Mouse (Mus musculus): Measurements from ENCODE around the gene Cers3. TPM values are rescaled to one million over a fixed set of nuclear protein-coding genes. Genes with fewer than 3 reads are reported as not detected.

Cers3 gene
- polyA plus RNA-seq, 1 experiment from 2014 or later = 0.26 TPM

- Histone ChIP-seq H3K9me3 (replicated peaks; ENCODE audit: control insufficient read depth, low read length, poor library complexity, severe bottlenecking) (no peaks in the 10 kb centered on the region), H3K4me2 (ENCODE audit: low read length) (no peak overlapping the region), H3K27ac (ENCODE audit: low read length) (no peak overlapping the region), H3K27me3 (ENCODE audit: control insufficient read depth, insufficient read depth, low read depth, low read length) (no peaks in the 10 kb centered on the region), H3K36me3 (ENCODE audit: control insufficient read depth, insufficient read depth, low read length) (no peaks in the 10 kb centered on the region), H3K4me3 (ENCODE audit: low read depth, low read length) (no peak overlapping the region), H3K9ac (ENCODE audit: low read depth, low read length) (no peak overlapping the region), H3K4me1 (ENCODE audit: control insufficient read depth, insufficient read depth, low read length) (no peaks in the 10 kb centered on the region)
- ATAC-seq = no peak
- WGBS = 95% methylated on average over 3 of the region's 3 CpGs
These were observed 47.7 kb downstream of the Cers3 start for GRCm38 (mm10) chr7:66791022-66791421.

- Histone ChIP-seq H3K27me3 (ENCODE audit: control insufficient read depth, insufficient read depth, low read depth, low read length) (no peaks in the 10 kb centered on the region), H3K4me2 (ENCODE audit: low read length) (no peak overlapping the region), H3K36me3 (ENCODE audit: control insufficient read depth, insufficient read depth, low read length) (no peaks in the 10 kb centered on the region), H3K9ac (ENCODE audit: low read depth, low read length) (no peak overlapping the region), H3K4me3 (ENCODE audit: low read depth, low read length) (no peak overlapping the region), H3K4me1 (ENCODE audit: control insufficient read depth, insufficient read depth, low read length) (no peaks in the 10 kb centered on the region), H3K27ac (ENCODE audit: low read length) (no peak overlapping the region), H3K9me3 (replicated peaks; ENCODE audit: control insufficient read depth, low read length, poor library complexity, severe bottlenecking) (no peaks in the 10 kb centered on the region)
- no peak for ATAC-seq
- 66% methylated on average over 1 of the region's 1 CpGs for WGBS
These were observed 53.6 kb downstream of the Cers3 start for GRCm38 (mm10) chr7:66796909-66797308.

DNA sequence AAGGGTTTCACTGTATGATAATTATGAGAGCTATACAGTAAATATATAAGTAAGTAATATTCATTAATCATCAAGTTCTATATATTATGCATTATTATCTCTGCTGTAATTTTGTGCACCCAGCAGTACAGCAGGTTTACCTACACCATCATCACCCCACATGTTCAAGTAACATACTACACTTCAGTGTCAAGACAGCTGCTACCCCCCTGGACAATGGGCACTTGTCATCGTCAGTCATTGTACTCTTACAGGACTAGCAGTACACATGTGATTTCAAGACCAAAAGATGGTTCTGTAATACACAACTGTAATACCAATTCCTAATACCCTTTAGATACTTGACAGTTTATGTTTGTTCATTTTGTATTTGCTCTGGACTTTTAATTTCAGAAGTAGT is 54.0 kb downstream of the Cers3 start:
- Histone ChIP-seq H3K27ac (ENCODE audit: low read length) (no peak overlapping the region), H3K9ac (ENCODE audit: low read depth, low read length) (no peak overlapping the region), H3K27me3 (ENCODE audit: control insufficient read depth, insufficient read depth, low read depth, low read length) (no peaks in the 10 kb centered on the region), H3K9me3 (replicated peaks; ENCODE audit: control insufficient read depth, low read length, poor library complexity, severe bottlenecking) (no peaks in the 10 kb centered on the region), H3K36me3 (ENCODE audit: control insufficient read depth, insufficient read depth, low read length) (no peaks in the 10 kb centered on the region), H3K4me1 (ENCODE audit: control insufficient read depth, insufficient read depth, low read length) (no peaks in the 10 kb centered on the region), H3K4me3 (ENCODE audit: low read depth, low read length) (no peak overlapping the region), H3K4me2 (ENCODE audit: low read length) (no peak overlapping the region)
- 79% methylated on average over 1 of the region's 1 CpGs for WGBS
- ATAC-seq = no peak

DNA sequence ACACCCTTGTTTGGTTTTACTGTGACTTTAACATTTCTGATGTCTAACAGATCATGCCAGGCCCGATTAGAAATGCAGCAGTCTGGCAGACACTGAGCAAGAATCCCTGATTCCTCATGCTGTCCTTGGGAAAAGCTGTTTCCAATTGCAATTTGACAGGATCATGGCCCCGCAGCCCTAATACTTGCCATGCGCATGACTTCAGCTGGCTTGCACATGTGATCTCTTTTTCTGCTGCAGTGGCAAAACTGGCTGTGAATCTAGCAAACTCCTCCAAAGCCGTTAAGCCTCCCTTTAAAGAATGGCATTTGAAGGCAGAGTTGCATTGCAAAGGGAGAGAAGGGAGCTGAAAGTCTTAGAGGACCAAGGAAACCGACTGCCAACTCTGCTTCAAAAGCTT is 55.5 kb downstream of the Cers3 start:
- 19% methylated on average over 5 of the region's 5 CpGs for WGBS
- ATAC-seq = no peak
- no peaks in the 10 kb centered on the region for H3K36me3 ChIP-seq (ENCODE audit: control insufficient read depth, insufficient read depth, low read length)

GRCm38 (mm10) chr7:66800784-66801183 is 57.5 kb downstream of the Cers3 start:
- Histone ChIP-seq H3K27me3 (ENCODE audit: control insufficient read depth, insufficient read depth, low read depth, low read length) (no peaks in the 10 kb centered on the region), H3K4me3 (ENCODE audit: low read depth, low read length) (no peak overlapping the region), H3K4me1 (ENCODE audit: control insufficient read depth, insufficient read depth, low read length) (no peaks in the 10 kb centered on the region), H3K4me2 (ENCODE audit: low read length) (no peak overlapping the region), H3K9ac (ENCODE audit: low read depth, low read length) (no peak overlapping the region), H3K36me3 (ENCODE audit: control insufficient read depth, insufficient read depth, low read length) (no peaks in the 10 kb centered on the region), H3K9me3 (replicated peaks; ENCODE audit: control insufficient read depth, low read length, poor library complexity, severe bottlenecking) (no peaks in the 10 kb centered on the region), H3K27ac (ENCODE audit: low read length) (no peak overlapping the region)
- no peak for ATAC-seq
- 70% methylated on average over 5 of the region's 5 CpGs for WGBS

More for the DNA sequence above, 55.5 kb downstream of the Cers3 start:
- H3K27ac ChIP-seq (ENCODE audit: low read length) = peak overlapping the region; percentile 23; the same call in 1 of the 2 replicates
- no peaks in the 10 kb centered on the region for H3K27me3 ChIP-seq (ENCODE audit: control insufficient read depth, insufficient read depth, low read depth, low read length)
- H3K9ac ChIP-seq (ENCODE audit: low read depth, low read length) = no peak overlapping the region
- H3K4me2 ChIP-seq (ENCODE audit: low read length) = no peak overlapping the region
- H3K4me3 ChIP-seq (ENCODE audit: low read depth, low read length) = no peak overlapping the region
- no peaks in the 10 kb centered on the region for H3K9me3 ChIP-seq (replicated peaks; ENCODE audit: control insufficient read depth, low read length, poor library complexity, severe bottlenecking)
- H3K4me1 ChIP-seq (ENCODE audit: control insufficient read depth, insufficient read depth, low read length) = no peaks in the 10 kb centered on the region

DNA sequence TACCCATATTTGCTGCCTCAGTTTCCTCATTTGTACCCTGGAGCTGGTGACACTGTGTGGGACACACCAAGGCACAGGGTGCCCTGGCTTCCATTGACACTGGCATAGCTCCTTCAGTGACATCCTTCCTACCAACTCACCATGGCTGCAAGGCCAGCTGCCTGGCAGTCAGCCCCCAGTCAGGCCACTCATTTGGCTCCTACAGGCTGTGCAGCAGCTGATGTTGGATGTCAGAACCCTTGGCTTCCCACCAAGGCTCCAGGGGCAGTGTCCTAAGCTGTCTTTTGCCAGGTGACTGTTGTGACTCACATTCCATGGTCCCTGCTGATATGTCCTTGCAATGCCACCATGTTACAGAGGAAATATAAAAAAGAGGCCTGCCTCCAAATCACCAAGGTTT is 58.5 kb downstream of the Cers3 start:
- H3K36me3 ChIP-seq (ENCODE audit: control insufficient read depth, insufficient read depth, low read length) = no peaks in the 10 kb centered on the region
- no peak overlapping the region for H3K4me3 ChIP-seq (ENCODE audit: low read depth, low read length)
- no peak for ATAC-seq
- H3K27ac ChIP-seq (ENCODE audit: low read length) = no peak overlapping the region
- H3K9me3 ChIP-seq (replicated peaks; ENCODE audit: control insufficient read depth, low read length, poor library complexity, severe bottlenecking) = no peaks in the 10 kb centered on the region
- no peak overlapping the region for H3K4me2 ChIP-seq (ENCODE audit: low read length)
- H3K27me3 ChIP-seq (ENCODE audit: control insufficient read depth, insufficient read depth, low read depth, low read length) = no peaks in the 10 kb centered on the region
- H3K4me1 ChIP-seq (ENCODE audit: control insufficient read depth, insufficient read depth, low read length) = no peaks in the 10 kb centered on the region
- H3K9ac ChIP-seq (ENCODE audit: low read depth, low read length) = no peak overlapping the region

- Histone ChIP-seq H3K4me1 (ENCODE audit: control insufficient read depth, insufficient read depth, low read length) (no peaks in the 10 kb centered on the region), H3K9me3 (replicated peaks; ENCODE audit: control insufficient read depth, low read length, poor library complexity, severe bottlenecking) (no peaks in the 10 kb centered on the region), H3K27ac (ENCODE audit: low read length) (no peak overlapping the region), H3K36me3 (ENCODE audit: control insufficient read depth, insufficient read depth, low read length) (no peaks in the 10 kb centered on the region), H3K4me2 (ENCODE audit: low read length) (no peak overlapping the region), H3K4me3 (ENCODE audit: low read depth, low read length) (no peak overlapping the region), H3K9ac (ENCODE audit: low read depth, low read length) (no peak overlapping the region), H3K27me3 (ENCODE audit: control insufficient read depth, insufficient read depth, low read depth, low read length) (no peaks in the 10 kb centered on the region)
- WGBS = 44% methylated on average over 5 of the region's 5 CpGs
- no peak for ATAC-seq
These were observed 60.5 kb downstream of the Cers3 start for GRCm38 (mm10) chr7:66803798-66804197.

- 72% methylated on average over 3 of the region's 3 CpGs for WGBS
- H3K27ac ChIP-seq (ENCODE audit: low read length) = no peak overlapping the region
- no peaks in the 10 kb centered on the region for H3K36me3 ChIP-seq (ENCODE audit: control insufficient read depth, insufficient read depth, low read length)
- no peak overlapping the region for H3K4me3 ChIP-seq (ENCODE audit: low read depth, low read length)
- no peak for ATAC-seq
- no peaks in the 10 kb centered on the region for H3K9me3 ChIP-seq (replicated peaks; ENCODE audit: control insufficient read depth, low read length, poor library complexity, severe bottlenecking)
- no peak overlapping the region for H3K9ac ChIP-seq (ENCODE audit: low read depth, low read length)
- no peaks in the 10 kb centered on the region for H3K27me3 ChIP-seq (ENCODE audit: control insufficient read depth, insufficient read depth, low read depth, low read length)
- no peak overlapping the region for H3K4me2 ChIP-seq (ENCODE audit: low read length)
- no peaks in the 10 kb centered on the region for H3K4me1 ChIP-seq (ENCODE audit: control insufficient read depth, insufficient read depth, low read length)
These were observed 63.5 kb downstream of the Cers3 start for GRCm38 (mm10) chr7:66806801-66807200.

GRCm38 (mm10) chr7:66810436-66810835 is 67.1 kb downstream of the Cers3 start:
- no peak for ATAC-seq
- H3K9me3 ChIP-seq (replicated peaks; ENCODE audit: control insufficient read depth, low read length, poor library complexity, severe bottlenecking) = no peaks in the 10 kb centered on the region
- no peaks in the 10 kb centered on the region for H3K4me1 ChIP-seq (ENCODE audit: control insufficient read depth, insufficient read depth, low read length)
- no peaks in the 10 kb centered on the region for H3K36me3 ChIP-seq (ENCODE audit: control insufficient read depth, insufficient read depth, low read length)
- no peak overlapping the region for H3K4me3 ChIP-seq (ENCODE audit: low read depth, low read length)
- WGBS = 93% methylated on average over 7 of the region's 7 CpGs
- H3K9ac ChIP-seq (ENCODE audit: low read depth, low read length) = no peak overlapping the region
- H3K27ac ChIP-seq (ENCODE audit: low read length) = no peak overlapping the region
- no peak overlapping the region for H3K4me2 ChIP-seq (ENCODE audit: low read length)
- H3K27me3 ChIP-seq (ENCODE audit: control insufficient read depth, insufficient read depth, low read depth, low read length) = no peaks in the 10 kb centered on the region

DNA sequence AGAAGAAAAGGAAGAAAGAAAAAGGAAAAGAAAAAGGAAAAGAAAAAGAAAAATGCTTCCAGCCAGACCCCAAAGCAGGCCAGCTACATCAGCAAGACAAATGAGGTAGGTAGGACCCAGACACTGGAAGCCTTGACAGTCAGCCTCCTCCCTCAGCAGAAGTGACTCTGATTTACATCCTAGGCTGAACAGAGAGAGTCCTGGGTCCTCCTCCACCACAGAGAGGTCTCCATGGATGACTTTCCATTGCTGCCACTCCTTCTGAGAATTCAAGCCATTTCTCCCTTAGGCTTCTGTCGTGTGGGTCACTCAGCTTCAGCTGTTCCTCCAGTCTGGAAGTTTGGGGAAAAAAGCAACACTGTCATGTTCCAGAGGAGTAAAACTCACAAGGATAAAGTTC is 68.0 kb downstream of the Cers3 start:
- H3K4me2 ChIP-seq (ENCODE audit: low read length) = no peak overlapping the region
- no peak overlapping the region for H3K9ac ChIP-seq (ENCODE audit: low read depth, low read length)
- WGBS = 86% methylated on average over 1 of the region's 1 CpGs
- no peak for ATAC-seq
- H3K27ac ChIP-seq (ENCODE audit: low read length) = no peak overlapping the region
- H3K27me3 ChIP-seq (ENCODE audit: control insufficient read depth, insufficient read depth, low read depth, low read length) = no peaks in the 10 kb centered on the region
- no peaks in the 10 kb centered on the region for H3K4me1 ChIP-seq (ENCODE audit: control insufficient read depth, insufficient read depth, low read length)
- H3K4me3 ChIP-seq (ENCODE audit: low read depth, low read length) = no peak overlapping the region
- no peaks in the 10 kb centered on the region for H3K9me3 ChIP-seq (replicated peaks; ENCODE audit: control insufficient read depth, low read length, poor library complexity, severe bottlenecking)
- H3K36me3 ChIP-seq (ENCODE audit: control insufficient read depth, insufficient read depth, low read length) = no peaks in the 10 kb centered on the region

Data from midbrain, embryonic 16.5 days (tissue).